27 mouse cellular contexts compared by ENCODE assay signal in the genomic region with DNA sequence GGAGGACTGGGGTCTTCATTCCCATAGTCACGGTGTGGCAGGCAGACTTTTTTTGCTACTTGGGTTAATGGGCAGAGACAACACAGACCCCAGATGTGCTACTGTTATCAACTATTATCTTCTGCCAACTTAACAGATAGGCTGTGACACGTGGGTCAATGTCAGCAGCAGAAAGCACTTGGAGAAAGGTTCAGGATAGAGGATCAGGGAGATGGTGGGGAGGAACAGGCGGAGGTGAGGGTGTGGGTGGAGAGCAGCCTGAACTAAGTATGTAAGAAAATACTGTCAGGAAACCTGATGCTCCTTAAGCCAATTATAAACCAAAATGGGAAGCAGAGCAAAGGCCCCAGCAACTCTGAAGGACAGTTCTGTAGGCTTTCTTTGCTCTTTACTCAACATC.
"Had no signal": no experiment of that assay in that cellular context is flagged by ENCODE, and none has a peak within 500 bp of the region (broad histone marks: within the 10 kb centered on the region; RNA-seq: fewer than 3 reads in every experiment).

No protein-coding gene starts in this region.

- H3K4me1 ChIP-seq: hindbrain, embryonic 10.5 days; intestine, embryonic 15.5 days; liver, embryonic 13.5 days; liver, embryonic 15.5 days had no signal

- H3K9ac ChIP-seq: heart, embryonic 12.5 days; hindbrain, embryonic 12.5 days; hindbrain, embryonic 14.5 days; intestine, embryonic 15.5 days; limb, embryonic 12.5 days; liver, embryonic 13.5 days; liver, embryonic 15.5 days; liver, postnatal 0 days had no signal

- H3K27ac ChIP-seq: gastrocnemius, adult 2 months; heart, adult 2 months; hindbrain, embryonic 10.5 days; hindbrain, embryonic 12.5 days; hindbrain, embryonic 14.5 days; intestine, embryonic 15.5 days; layer of hippocampus, adult 2 months; left cerebral cortex, adult 2 months; limb, embryonic 10.5 days; limb, embryonic 12.5 days; liver, embryonic 13.5 days; liver, embryonic 15.5 days had no signal

- H3K4me3 ChIP-seq: gastrocnemius, adult 2 months; heart, adult 2 months; heart, embryonic 12.5 days; hindbrain, embryonic 10.5 days; hindbrain, embryonic 12.5 days; intestine, embryonic 15.5 days; layer of hippocampus, adult 2 months; left cerebral cortex, adult 2 months; limb, embryonic 10.5 days; limb, embryonic 12.5 days; liver, embryonic 13.5 days; liver, embryonic 15.5 days had no signal

- H3K36me3 ChIP-seq: heart, embryonic 12.5 days; hindbrain, embryonic 10.5 days; hindbrain, embryonic 12.5 days; intestine, embryonic 15.5 days; limb, embryonic 10.5 days; limb, embryonic 12.5 days; liver, embryonic 13.5 days; liver, embryonic 15.5 days had no signal

- H3K9me3 ChIP-seq: hindbrain, embryonic 10.5 days; hindbrain, embryonic 12.5 days; intestine, embryonic 15.5 days; limb, embryonic 10.5 days; limb, embryonic 12.5 days; liver, embryonic 13.5 days; liver, embryonic 15.5 days had no signal

- DNase-seq: gastrocnemius, adult 2 months; gastrocnemius, postnatal 10 days; gastrocnemius, postnatal 25 days; heart, adult 2 months; heart, postnatal 10 days; heart, postnatal 4 days; kidney, adult 18-20 months; kidney, adult 9 months; kidney, postnatal 14 days; kidney, postnatal 36 days; liver; liver, embryonic 13.5 days; liver, postnatal 0 days had no signal

- H3K4me2 ChIP-seq: heart, embryonic 12.5 days; hindbrain, embryonic 12.5 days; hindbrain, embryonic 14.5 days; intestine, embryonic 15.5 days; limb, embryonic 12.5 days; liver, embryonic 11.5 days; liver, embryonic 13.5 days; liver, embryonic 15.5 days had no signal

- ATAC-seq: hindbrain, embryonic 16.5 days; inflammation-experienced regulatory T-cells, adult 6 months; intestine, embryonic 15.5 days; intestine, postnatal 0 days; liver, postnatal 0 days had no signal

- H3K27me3 ChIP-seq: heart, embryonic 12.5 days; hindbrain, embryonic 12.5 days; intestine, embryonic 15.5 days; limb, embryonic 12.5 days; liver, embryonic 13.5 days; liver, embryonic 15.5 days had no signal
